24 mouse cellular contexts compared by ENCODE assay signal in genomic region chr4:58339226-58339625, GRCm38 (mm10). TPM values are rescaled to one million over a fixed set of nuclear protein-coding genes. Genes with fewer than 3 reads are reported as not detected.
DNase-seq lines count a peak whose midpoint lies in the region; ATAC-seq and TF ChIP-seq lines count a peak whose summit lies in the region.
"Had no signal": no experiment of that assay in that cellular context is flagged by ENCODE, and none has a peak within 500 bp of the region (broad histone marks: within the 10 kb centered on the region; RNA-seq: fewer than 3 reads in every experiment).

No protein-coding gene starts in this region.

- no peaks in the 10 kb centered on the region for H3K79me2 ChIP-seq in myocyte (ENCODE audit: control insufficient read depth, insufficient read depth)

- WGBS in embryonic facial prominence, embryonic 14.5 days: 23% methylated on average over 3 of the region's 3 CpGs
- 29% methylated on average over 3 of the region's 3 CpGs for WGBS in embryonic facial prominence, embryonic 10.5 days
- 26% methylated on average over 3 of the region's 3 CpGs for WGBS in midbrain, embryonic 14.5 days

- no peak for ATAC-seq in embryonic facial prominence, embryonic 14.5 days (ENCODE audit: low read depth)
- no peak for ATAC-seq in midbrain, embryonic 14.5 days (ENCODE audit: low FRiP score, low TSS enrichment)
- ATAC-seq: forebrain, embryonic 16.5 days; intestine, embryonic 15.5 days had no signal

- no peaks in the 10 kb centered on the region for H3K4me1 ChIP-seq in embryonic facial prominence, embryonic 14.5 days (ENCODE audit: control insufficient read depth, insufficient read depth, low read length)
- peaks cover 8% of the 10 kb centered on the region for H3K4me1 ChIP-seq in embryonic facial prominence, embryonic 10.5 days
- H3K4me1 ChIP-seq in midbrain, embryonic 14.5 days (ENCODE audit: control insufficient read depth, insufficient read depth, low read length): no peaks in the 10 kb centered on the region
- H3K4me1 ChIP-seq: embryonic facial prominence, embryonic 12.5 days; forebrain, embryonic 12.5 days; heart, embryonic 10.5 days; hindbrain, embryonic 10.5 days; intestine, embryonic 15.5 days had no signal

- no peak overlapping the region for H3K27ac ChIP-seq in embryonic facial prominence, embryonic 14.5 days (replicated peaks; ENCODE audit: low read depth, low read length)
- H3K27ac ChIP-seq in embryonic facial prominence, embryonic 10.5 days (replicated peaks): no peak overlapping the region
- H3K27ac ChIP-seq in midbrain, embryonic 14.5 days (replicated peaks; ENCODE audit: low read depth, low read length): no peak overlapping the region
- H3K27ac ChIP-seq: embryonic facial prominence, embryonic 12.5 days; forebrain, embryonic 12.5 days; gastrocnemius, adult 2 months; heart, embryonic 10.5 days; hindbrain, embryonic 10.5 days; hindbrain, embryonic 14.5 days; intestine, embryonic 15.5 days had no signal

- H3K36me3 ChIP-seq in embryonic facial prominence, embryonic 14.5 days (ENCODE audit: control insufficient read depth, insufficient read depth, low read length): no peaks in the 10 kb centered on the region
- H3K36me3 ChIP-seq in embryonic facial prominence, embryonic 10.5 days (replicated peaks): no peaks in the 10 kb centered on the region
- peaks cover 26% of the 10 kb centered on the region for H3K36me3 ChIP-seq in myocyte (ENCODE audit: control insufficient read depth, insufficient read depth)
- no peaks in the 10 kb centered on the region for H3K36me3 ChIP-seq in midbrain, embryonic 14.5 days (ENCODE audit: control insufficient read depth, insufficient read depth, low read length)
- H3K36me3 ChIP-seq: embryonic facial prominence, embryonic 12.5 days; forebrain, embryonic 12.5 days; heart, embryonic 10.5 days; hindbrain, embryonic 10.5 days; intestine, embryonic 15.5 days had no signal

- no peaks in the 10 kb centered on the region for H3K27me3 ChIP-seq in embryonic facial prominence, embryonic 14.5 days (replicated peaks; ENCODE audit: control insufficient read depth, insufficient read depth, low read length)
- H3K27me3 ChIP-seq in embryonic facial prominence, embryonic 10.5 days (replicated peaks; ENCODE audit: low read depth, poor library complexity, severe bottlenecking): no peaks in the 10 kb centered on the region
- no peaks in the 10 kb centered on the region for H3K27me3 ChIP-seq in myocyte (ENCODE audit: control insufficient read depth, insufficient read depth, insufficient read length)
- H3K27me3 ChIP-seq in midbrain, embryonic 14.5 days (ENCODE audit: control insufficient read depth, insufficient read depth, low read length): no peaks in the 10 kb centered on the region
- H3K27me3 ChIP-seq: embryonic facial prominence, embryonic 12.5 days; forebrain, embryonic 12.5 days; intestine, embryonic 15.5 days had no signal

- DNase-seq in embryonic facial prominence, embryonic 14.5 days (ENCODE audit: low spot score): peak; percentile 6
- DNase-seq in embryonic facial prominence, embryonic 10.5 days (ENCODE audit: low spot score): no peak
- DNase-seq in 3T3-L1 (ENCODE audit: low read depth, low spot score): peak; percentile 83
- DNase-seq in R1 (ENCODE audit: low read depth, low spot score): peak; percentile 45
- DNase-seq in midbrain, embryonic 14.5 days: no peak
- DNase-seq in right cerebral cortex, postnatal 10 days (ENCODE audit: low spot score in 2 of 2): no peak
- DNase-seq in right cerebral cortex, adult 2 months (ENCODE audit: low spot score in 2 of 2): no peak
- DNase-seq: adrenal gland, adult 8-10 months; adrenal gland, postnatal 36 days; cerebellum, adult 2 months; cerebellum, postnatal 10 days; gastrocnemius, adult 2 months; gastrocnemius, postnatal 25 days; heart, adult 18-20 months; kidney, adult 18-20 months had no signal

- no peak overlapping the region for H3K4me2 ChIP-seq in embryonic facial prominence, embryonic 14.5 days (ENCODE audit: low read depth, low read length)
- peak overlapping the region; percentile 24 for H3K4me2 ChIP-seq in myocyte (ENCODE audit: low read depth)
- H3K4me2 ChIP-seq in midbrain, embryonic 14.5 days (ENCODE audit: low read length): no peak overlapping the region
- H3K4me2 ChIP-seq: embryonic facial prominence, embryonic 12.5 days; forebrain, embryonic 12.5 days; hindbrain, embryonic 14.5 days; intestine, embryonic 15.5 days had no signal

- no peaks in the 10 kb centered on the region for H3K9me3 ChIP-seq in embryonic facial prominence, embryonic 14.5 days (ENCODE audit: control insufficient read depth, low read length)
- no peaks in the 10 kb centered on the region for H3K9me3 ChIP-seq in embryonic facial prominence, embryonic 10.5 days
- H3K9me3 ChIP-seq in midbrain, embryonic 14.5 days (ENCODE audit: control insufficient read depth, low read length): no peaks in the 10 kb centered on the region
- H3K9me3 ChIP-seq: embryonic facial prominence, embryonic 12.5 days; forebrain, embryonic 12.5 days; heart, embryonic 10.5 days; hindbrain, embryonic 10.5 days; intestine, embryonic 15.5 days had no signal

- H3K4me3 ChIP-seq in embryonic facial prominence, embryonic 14.5 days (ENCODE audit: low read depth, low read length): no peak overlapping the region
- H3K4me3 ChIP-seq in embryonic facial prominence, embryonic 10.5 days: no peak overlapping the region
- no peak overlapping the region for H3K4me3 ChIP-seq in myocyte
- no peak overlapping the region for H3K4me3 ChIP-seq in midbrain, embryonic 14.5 days (replicated peaks; ENCODE audit: low read depth, low read length)
- H3K4me3 ChIP-seq: embryonic facial prominence, embryonic 12.5 days; forebrain, embryonic 12.5 days; gastrocnemius, adult 2 months; heart, embryonic 10.5 days; hindbrain, embryonic 10.5 days; intestine, embryonic 15.5 days had no signal

- no peak overlapping the region for H3ac ChIP-seq in myocyte (ENCODE audit: control insufficient read depth, insufficient read length)

- no peak for TF ChIP-seq POLR2A in myocyte (IDR thresholded peaks at IDR 0.05; ENCODE audit: insufficient read length, low read depth)

- no peak overlapping the region for H3K9ac ChIP-seq in embryonic facial prominence, embryonic 14.5 days (ENCODE audit: low read depth, low read length)
- H3K9ac ChIP-seq in midbrain, embryonic 14.5 days (replicated peaks; ENCODE audit: low read length): no peak overlapping the region
- H3K9ac ChIP-seq: embryonic facial prominence, embryonic 12.5 days; forebrain, embryonic 12.5 days; hindbrain, embryonic 14.5 days; intestine, embryonic 15.5 days had no signal

TF ChIP-seq in myocyte, 11 proteins besides CTCF, POLR2A, EP300 and RAD21:
- TF ChIP-seq MYOG (IDR thresholded peaks at IDR 0.05; ENCODE audit: control insufficient read depth in 1 of 3, insufficient read depth in 1 of 3, insufficient read length in 2 of 3, low read depth in 2 of 3) (no peak), CEBPB (IDR thresholded peaks at IDR 0.05; ENCODE audit: insufficient read depth, poor library complexity, severe bottlenecking) (no peak), USF1 (IDR thresholded peaks at IDR 0.05; ENCODE audit: low read depth) (no peak), TCF12 (IDR thresholded peaks at IDR 0.05; ENCODE audit: insufficient read depth, poor library complexity, severe bottlenecking) (no peak), MAX (IDR thresholded peaks at IDR 0.05; ENCODE audit: low read depth) (no peak), MYOD1 (IDR thresholded peaks at IDR 0.05; ENCODE audit: control insufficient read depth in 1 of 3, insufficient read length in 2 of 3, low read depth in 2 of 3) (no peak), REST (IDR thresholded peaks at IDR 0.05; ENCODE audit: insufficient read depth, insufficient read length) (no peak), TCF3 (IDR thresholded peaks at IDR 0.05; ENCODE audit: insufficient read length, low read depth) (no peak)

RNA-seq across cellular contexts. Expression of gene Musk, which starts 53.5 kb away (rescaled TPM):
- polyA plus RNA-seq in embryonic facial prominence, embryonic 14.5 days (2014; fragmentation: Nextera tagmentation; extraction: Ambion mirVana): 11.8 and 12.9 TPM in 2 replicates
- polyA plus RNA-seq in embryonic facial prominence, embryonic 10.5 days (2016; fragmentation: Nextera tagmentation; extraction: Ambion mirVana): 0.08 and 0.22 TPM in 2 replicates
- polyA plus RNA-seq in myocyte (2012; fragmentation: generic; extraction: Trizol): 17.5 TPM
- not detected in 2 replicates for polyA plus RNA-seq in midbrain, embryonic 14.5 days (2014; fragmentation: Nextera tagmentation; extraction: Ambion mirVana)
- polyA plus RNA-seq: forebrain, embryonic 16.5 days; heart, embryonic 10.5 days; heart, embryonic 14.5 days had no signal

Comparison
In these comparisons a context has a peak if more than half of its experiments do, and no peak if none do; other contexts are left out.
1. DNase-seq: peak in embryonic facial prominence, embryonic 14.5 days (single experiment), 3T3-L1 (single experiment) and R1 (single experiment); none in embryonic facial prominence, embryonic 10.5 days (single experiment), midbrain, embryonic 14.5 days (single experiment), right cerebral cortex, postnatal 10 days (0 of 2) and right cerebral cortex, adult 2 months (0 of 2).
2. RNA of gene Musk, which starts 53.5 kb away (polyA plus RNA-seq): 17.5 TPM in myocyte (single experiment) and 11.8 to 12.9 TPM in embryonic facial prominence, embryonic 14.5 days; 0.08 to 0.22 TPM in embryonic facial prominence, embryonic 10.5 days and not detected in midbrain, embryonic 14.5 days; every median in the first group is over 10 times any median in the second.